Mouse (Mus musculus) liver, postnatal 0 days (tissue): ENCODE measurements around the gene Nav3. TPM values are rescaled to one million over a fixed set of nuclear protein-coding genes. Genes with fewer than 3 reads are reported as not detected.

Source experiments
- ATAC-seq: fragments of 200-750 bp; cut with Nextera tagmentation; 2 replicates; pipeline ENCODE4 v1.8.0; 2017; ENCODE audit warnings: mild to moderate bottlenecking, moderate library complexity
- DNase-seq: peaks from one replicate; pipeline ENCODE4 v3.0.0-alpha.2; 2016
- H3K27ac ChIP-seq: fragments of 300-500 bp; sonication (generic); 2 replicates; pipeline ENCODE4 v1.5.1; 2014; ENCODE audit warnings: antibody characterized with exemption, moderate library complexity, mild to moderate bottlenecking, low read depth
- H3K27me3 ChIP-seq: fragments of 300-500 bp; sonication (generic); 2 replicates; pipeline ENCODE4 v1.6.1; 2014; ENCODE audit warnings: low read length, control low read depth, mixed read lengths; ENCODE audit not compliant: insufficient read depth
- H3K36me3 ChIP-seq: fragments of 300-500 bp; sonication (generic); replicated peaks from 2 replicates; pipeline ENCODE4 v1.6.1; 2014; ENCODE audit warnings: mild to moderate bottlenecking, control low read depth, low read length, moderate library complexity, mixed read lengths; ENCODE audit not compliant: insufficient read depth
- H3K4me1 ChIP-seq: fragments of 300-500 bp; sonication (generic); 2 replicates; pipeline ENCODE4 v1.6.1; 2014; ENCODE audit warnings: antibody characterized with exemption, mild to moderate bottlenecking, control low read depth; ENCODE audit not compliant: insufficient read depth
- H3K4me2 ChIP-seq: fragments of 300-500 bp; sonication (generic); 2 replicates; pipeline ENCODE4 v1.6.1; 2014; ENCODE audit warnings: low read depth, mild to moderate bottlenecking, low read length, moderate library complexity, mixed read lengths
- H3K4me3 ChIP-seq: fragments of 300-500 bp; sonication (generic); 2 replicates; pipeline ENCODE4 v1.5.1; 2014; ENCODE audit warnings: low read depth, low read length
- H3K9ac ChIP-seq: fragments of 300-500 bp; sonication (generic); replicated peaks from 2 replicates; pipeline ENCODE4 v1.6.1; 2014; ENCODE audit warnings: mild to moderate bottlenecking, moderate library complexity
- H3K9me3 ChIP-seq: fragments of 300-500 bp; sonication (generic); 2 replicates; pipeline ENCODE4 v1.6.1; 2016; ENCODE audit warnings: mild to moderate bottlenecking, control low read depth, low read length, mixed read lengths
- CTCF ChIP-seq: sonication (generic); IDR thresholded peaks from 2 replicates; pipeline ENCODE4 v1.5.1; 2016; ENCODE audit warnings: antibody characterized with exemption, low read depth
- EP300 ChIP-seq: IDR thresholded peaks from 2 replicates; pipeline ENCODE4 v1.6.1; 2016; ENCODE audit warnings: antibody characterized with exemption, low read depth, mild to moderate bottlenecking
- WGBS: fragments of 180-500 bp; shearing (Covaris S2); extraction: QIAGEN DNeasy Blood & Tissue Kit; methylation state at CpG from one replicate; pipeline ENCODE4 v1.1.7; 2014; ENCODE audit not compliant: insufficient replicate concordance; 5-methylcytosine and 5-hydroxymethylcytosine counted together
- polyA plus RNA-seq: library from polyadenylated mRNA; unstranded; fragments of >200 nt; fragmentation: Nextera tagmentation; extraction: Ambion mirVana; gene quantifications from 2 replicates; pipeline ENCODE4 v1.2.1, GENCODE M21; 2015

Gene Nav3
- polyA plus RNA-seq, 1 experiment from 2014 or later: 0.04 TPM

GRCm38 (mm10) chr10:109866063-109866462 is 589.9 kb downstream of the Nav3 start:
- Histone ChIP-seq H3K27ac (no peak overlapping the region), H3K4me2 (no peak overlapping the region), H3K36me3 (no peaks in the 10 kb centered on the region), H3K4me1 (no peaks in the 10 kb centered on the region), H3K9me3 (no peaks in the 10 kb centered on the region), H3K27me3 (no peaks in the 10 kb centered on the region), H3K9ac (no peak overlapping the region), H3K4me3 (no peak overlapping the region)
- 76% methylated on average over 2 of the region's 2 CpGs for WGBS
- TF ChIP-seq CTCF: no peak
- ATAC-seq (no peak), DNase-seq (no peak)

GRCm38 (mm10) chr10:109865391-109865790 is 590.6 kb downstream of the Nav3 start:
- no peak for ATAC-seq
- 38% methylated on average over 1 of the region's 2 CpGs for whole genome bisulfite sequencing
- H3K27ac ChIP-seq: no peak overlapping the region
- no peaks in the 10 kb centered on the region for H3K4me1 ChIP-seq
- no peak overlapping the region for H3K9ac ChIP-seq
- no peak overlapping the region for H3K4me3 ChIP-seq
- no peaks in the 10 kb centered on the region for H3K9me3 ChIP-seq
- no peak for DNase-seq
- no peaks in the 10 kb centered on the region for H3K27me3 ChIP-seq
- TF ChIP-seq CTCF: no peak
- TF ChIP-seq EP300: no peak
- H3K4me2 ChIP-seq: no peak overlapping the region
- no peaks in the 10 kb centered on the region for H3K36me3 ChIP-seq

- ATAC-seq (no peak), DNase-seq (no peak)
- WGBS: 17% methylated on average over 4 of the region's 4 CpGs
- no peak overlapping the region for H3K4me2 ChIP-seq
- no peak overlapping the region for H3K27ac ChIP-seq
- H3K9ac ChIP-seq: no peak overlapping the region
- H3K4me1 ChIP-seq: no peaks in the 10 kb centered on the region
- TF ChIP-seq EP300 (no peak), CTCF (peak; percentile 59)
- no peak overlapping the region for H3K4me3 ChIP-seq
- no peaks in the 10 kb centered on the region for H3K27me3 ChIP-seq
- no peaks in the 10 kb centered on the region for H3K9me3 ChIP-seq
- no peaks in the 10 kb centered on the region for H3K36me3 ChIP-seq
Measured at GRCm38 (mm10) chr10:109864708-109865107, 591.3 kb downstream of the Nav3 start.

- no peaks in the 10 kb centered on the region for H3K36me3 ChIP-seq
- no peak overlapping the region for H3K9ac ChIP-seq
- DNase-seq (no peak), ATAC-seq (no peak)
- 46% methylated on average over 2 of the region's 2 CpGs for WGBS
- H3K4me3 ChIP-seq: no peak overlapping the region
- H3K4me2 ChIP-seq: no peak overlapping the region
- H3K27ac ChIP-seq: no peak overlapping the region
- H3K9me3 ChIP-seq: no peaks in the 10 kb centered on the region
- no peaks in the 10 kb centered on the region for H3K27me3 ChIP-seq
- no peaks in the 10 kb centered on the region for H3K4me1 ChIP-seq
- TF ChIP-seq EP300 (no peak), CTCF (peak; percentile 76)
Measured at GRCm38 (mm10) chr10:109861275-109861674, 594.7 kb downstream of the Nav3 start.

DNA sequence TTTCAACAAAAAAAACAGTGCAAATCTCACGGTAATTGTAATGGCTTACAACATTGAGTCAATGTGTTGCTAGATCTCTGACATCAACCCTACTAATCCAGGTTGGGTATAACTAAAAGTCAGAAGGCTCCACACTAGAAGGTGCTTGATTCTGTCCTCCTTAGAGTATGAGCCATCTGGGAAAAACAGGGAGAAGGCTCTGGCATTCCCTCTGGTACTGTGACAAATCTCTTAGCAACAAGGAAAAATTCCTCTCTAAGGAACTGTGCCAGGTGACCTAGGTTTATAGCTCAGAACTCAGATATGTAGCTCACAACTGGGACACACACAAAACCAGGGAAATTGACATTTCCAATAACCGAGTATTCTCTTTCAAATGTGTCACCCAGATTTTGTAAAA is 597.4 kb downstream of the Nav3 start:
- no peak overlapping the region for H3K4me3 ChIP-seq
- no peaks in the 10 kb centered on the region for H3K4me1 ChIP-seq
- no peak overlapping the region for H3K27ac ChIP-seq
- no peak overlapping the region for H3K9ac ChIP-seq
- H3K36me3 ChIP-seq: no peaks in the 10 kb centered on the region
- no peaks in the 10 kb centered on the region for H3K27me3 ChIP-seq
- no peak for TF ChIP-seq CTCF
- TF ChIP-seq EP300: no peak
- no peak overlapping the region for H3K4me2 ChIP-seq
- ATAC-seq: no peak
- no peaks in the 10 kb centered on the region for H3K9me3 ChIP-seq
- 65% methylated on average over 2 of the region's 2 CpGs for WGBS
- DNase-seq: no peak

- H3K9me3 ChIP-seq: no peaks in the 10 kb centered on the region
- no peaks in the 10 kb centered on the region for H3K4me1 ChIP-seq
- H3K9ac ChIP-seq: no peak overlapping the region
- H3K36me3 ChIP-seq: no peaks in the 10 kb centered on the region
- no peak overlapping the region for H3K4me2 ChIP-seq
- TF ChIP-seq CTCF (no peak), EP300 (no peak)
- H3K4me3 ChIP-seq: no peak overlapping the region
- no peaks in the 10 kb centered on the region for H3K27me3 ChIP-seq
- ATAC-seq (no peak), DNase-seq (no peak)
- WGBS: 39% methylated on average over 7 of the region's 7 CpGs
- no peak overlapping the region for H3K27ac ChIP-seq
Measured at GRCm38 (mm10) chr10:109852392-109852791, 603.6 kb downstream of the Nav3 start.

GRCm38 (mm10) chr10:109847631-109848030 is 608.4 kb downstream of the Nav3 start:
- ATAC-seq: no peak
- 64% methylated on average over 4 of the region's 4 CpGs for WGBS
- Histone ChIP-seq H3K27me3 (no peaks in the 10 kb centered on the region), H3K36me3 (no peaks in the 10 kb centered on the region), H3K27ac (no peak overlapping the region), H3K9ac (no peak overlapping the region), H3K4me2 (no peak overlapping the region), H3K4me3 (no peak overlapping the region), H3K4me1 (no peaks in the 10 kb centered on the region), H3K9me3 (no peaks in the 10 kb centered on the region)
- DNase-seq: no peak
- TF ChIP-seq EP300: no peak
- no peak for TF ChIP-seq CTCF
